Mouse (Mus musculus): ENCODE results near the gene Tmem59.

- TF ChIP-seq CTCF (IDR thresholded peaks at IDR 0.05; ENCODE audit: low read depth), result no peak
- no peak for TF ChIP-seq EP300 (IDR thresholded peaks at IDR 0.05; ENCODE audit: low read depth)
Measured at GRCm38 (mm10) chr4:107134891-107135290, 43.3 kb upstream of the Tmem59 start.
